Mouse (Mus musculus): Measurements from ENCODE around the gene Rap1gap2.

The Rap1gap2 gene

DNA sequence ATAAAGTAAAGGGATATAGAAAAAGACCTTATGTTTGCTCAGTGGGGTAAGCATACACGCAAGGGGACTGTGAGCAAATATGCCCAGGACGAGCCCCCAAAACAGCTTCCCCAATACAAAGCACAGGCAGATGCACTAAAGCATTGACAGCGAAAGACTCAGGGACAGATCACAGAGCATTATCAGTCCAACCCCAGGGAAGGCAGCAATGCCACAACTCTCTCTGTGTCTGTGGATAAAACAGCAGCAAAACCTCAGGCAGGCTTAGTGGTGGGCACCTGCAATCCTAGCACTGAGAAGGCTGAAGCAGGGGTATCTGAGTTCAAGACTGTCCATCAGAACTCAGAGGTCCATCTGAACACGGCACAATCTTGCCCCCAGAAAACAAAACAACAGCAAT lies 73.4 kb downstream of the Rap1gap2 start:
- DNase-seq (ENCODE audit: low spot score in 2 of 2): no peak

DNA sequence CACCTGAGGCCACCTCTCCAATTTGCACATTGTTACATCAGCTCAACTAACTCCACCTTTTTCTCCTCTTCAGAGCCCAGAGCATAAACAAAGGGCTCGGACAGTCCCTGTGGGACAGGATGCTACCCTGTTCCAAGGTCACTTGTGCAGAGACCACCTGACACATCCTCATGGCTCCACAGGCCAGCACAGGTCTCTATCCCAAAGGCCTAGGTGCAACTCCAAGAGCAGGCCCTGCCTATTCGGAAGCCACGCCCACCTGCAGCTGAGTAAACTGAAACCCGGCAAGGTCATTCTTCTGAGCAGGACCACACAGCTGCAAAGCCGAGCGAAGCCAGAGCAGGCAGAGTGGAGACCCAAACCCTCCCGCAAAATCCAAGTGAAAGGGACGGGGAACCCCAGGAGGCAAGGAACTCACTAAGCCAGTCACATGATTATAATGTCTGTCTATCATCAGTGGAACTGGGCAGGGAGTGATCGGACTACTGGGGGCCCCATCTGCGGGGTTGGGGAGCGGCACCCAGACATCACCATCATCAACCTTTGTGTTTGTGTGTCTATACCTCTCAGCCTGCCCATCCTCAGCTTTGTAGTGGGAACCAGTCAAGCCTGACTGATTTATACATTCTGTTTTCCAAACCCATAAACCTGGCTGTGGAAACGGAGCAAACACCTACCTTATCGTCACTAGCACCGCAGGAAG lies 74.4 kb downstream of the Rap1gap2 start:
- no peak for DNase-seq (ENCODE audit: low spot score in 2 of 2)

DNA sequence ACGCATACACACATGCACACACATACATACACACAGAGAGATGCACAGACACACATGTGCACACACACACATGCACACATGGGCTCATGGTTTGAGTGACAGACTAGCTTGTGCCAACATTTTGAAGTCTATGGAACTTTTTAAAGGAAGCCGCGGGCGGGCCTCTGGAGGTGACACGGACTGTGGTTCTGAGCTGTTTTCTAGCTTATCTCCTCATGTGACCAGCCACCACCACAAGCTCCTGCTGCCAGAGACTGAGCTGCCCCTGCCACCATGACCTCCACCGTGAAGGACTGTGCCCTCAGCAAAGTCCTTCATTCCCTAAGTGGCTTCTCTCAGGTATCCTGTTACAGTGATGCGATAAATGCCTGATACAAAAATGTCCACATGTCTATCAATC lies 76.3 kb downstream of the Rap1gap2 start:
- no peak for DNase-seq (ENCODE audit: low spot score in 2 of 2)

DNA sequence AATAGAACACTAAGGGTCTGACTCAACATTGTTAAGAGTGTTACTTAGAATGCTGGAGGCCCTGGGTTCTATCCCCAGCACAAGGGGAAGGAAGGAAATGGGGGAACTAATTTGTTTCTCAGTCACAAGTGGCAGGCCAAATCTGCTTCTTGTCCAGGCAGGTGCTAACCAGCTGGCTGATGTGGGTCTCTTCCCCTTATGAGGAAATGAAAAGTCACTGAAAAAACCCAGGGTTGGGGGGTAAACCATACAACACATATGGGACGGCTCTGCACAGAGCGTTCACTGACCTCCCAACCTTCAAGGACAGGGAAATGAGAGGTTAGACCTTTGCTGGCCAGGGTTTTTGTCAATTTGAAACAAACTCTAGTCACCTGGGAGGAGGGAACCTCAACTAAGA lies 77.7 kb downstream of the Rap1gap2 start:
- no peak for DNase-seq (ENCODE audit: low spot score in 2 of 2)

DNA sequence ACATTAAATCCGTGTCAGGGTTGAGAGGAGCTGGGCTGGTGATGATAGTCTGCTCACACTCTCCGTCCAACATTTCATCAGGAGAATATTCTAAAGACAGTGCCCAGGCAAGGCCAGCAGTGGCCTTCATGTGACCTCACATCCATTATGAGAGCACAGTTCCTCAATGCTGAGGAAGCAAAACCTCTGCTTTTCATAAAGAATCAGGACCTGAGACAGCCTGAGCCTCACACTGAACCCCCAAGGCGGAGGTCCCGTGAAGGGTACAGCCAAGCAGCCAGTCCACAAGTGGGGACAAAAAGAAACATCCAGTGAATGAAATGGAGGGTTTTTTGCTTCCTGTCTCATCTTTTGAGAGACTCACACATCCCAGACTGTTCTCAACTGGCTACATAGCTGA lies 78.3 kb downstream of the Rap1gap2 start:
- no peak for DNase-seq (ENCODE audit: low spot score in 2 of 2)

DNA sequence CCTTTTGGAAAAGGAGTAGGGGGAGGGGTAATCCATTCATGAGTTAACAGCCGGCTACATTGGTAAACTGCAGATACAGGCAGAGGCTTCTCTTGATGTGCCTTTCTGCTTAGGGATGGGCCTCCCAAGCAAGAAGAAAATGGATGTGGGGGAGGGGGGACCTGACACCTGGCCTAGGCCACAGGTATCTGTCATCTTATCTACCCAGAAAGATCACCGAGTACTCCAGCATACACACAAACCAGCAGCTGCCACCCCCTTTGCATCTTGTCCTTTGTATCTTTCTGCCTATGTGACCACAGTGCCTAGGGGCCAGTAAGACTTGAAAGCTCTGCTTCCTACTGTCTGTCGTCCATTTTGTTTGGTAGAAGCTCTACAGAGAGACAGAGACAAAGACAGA lies 79.0 kb downstream of the Rap1gap2 start:
- no peak for DNase-seq (ENCODE audit: low spot score in 2 of 2)

DNA sequence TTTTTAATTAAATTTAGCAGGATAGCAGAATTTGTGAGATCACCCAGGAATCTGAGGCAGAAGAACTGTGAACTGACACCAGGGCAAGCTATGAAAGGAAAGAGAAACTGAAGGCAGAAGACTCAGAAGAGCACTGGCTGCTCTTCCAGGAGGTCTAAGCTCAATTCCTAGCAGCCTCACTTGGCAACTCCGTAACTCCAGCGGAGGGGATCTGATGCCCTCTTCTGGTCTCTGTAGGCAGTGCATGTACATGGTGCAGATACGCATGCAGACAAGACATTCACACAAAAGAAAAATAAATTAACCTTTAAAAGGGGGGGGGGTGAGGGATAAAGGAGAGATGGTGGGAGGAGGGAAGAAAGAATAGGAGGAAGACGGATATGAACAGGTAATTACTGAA lies 80.9 kb downstream of the Rap1gap2 start:
- DNase-seq (ENCODE audit: low spot score in 2 of 2): peak; percentile 53 to 73

DNA sequence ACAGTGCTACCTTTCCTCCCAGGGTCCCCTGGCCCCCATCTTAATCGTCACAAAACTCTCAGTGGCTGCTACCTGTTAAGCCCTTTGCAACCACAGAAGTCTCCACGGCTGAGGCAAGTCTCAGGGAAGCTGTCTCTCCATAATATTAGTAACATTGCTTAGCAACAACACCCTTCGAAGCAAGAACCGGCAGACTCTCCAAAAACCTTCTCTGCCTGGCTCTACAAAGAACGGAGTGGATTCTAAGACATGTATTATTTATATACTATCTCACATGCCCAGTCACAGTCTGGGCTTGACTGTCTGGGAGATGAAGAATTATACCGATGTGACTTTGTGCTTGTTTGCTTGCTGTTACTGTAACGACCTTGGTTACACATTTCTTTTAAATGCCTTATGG lies 83.2 kb downstream of the Rap1gap2 start:
- no peak for DNase-seq (ENCODE audit: low spot score in 2 of 2)

DNA sequence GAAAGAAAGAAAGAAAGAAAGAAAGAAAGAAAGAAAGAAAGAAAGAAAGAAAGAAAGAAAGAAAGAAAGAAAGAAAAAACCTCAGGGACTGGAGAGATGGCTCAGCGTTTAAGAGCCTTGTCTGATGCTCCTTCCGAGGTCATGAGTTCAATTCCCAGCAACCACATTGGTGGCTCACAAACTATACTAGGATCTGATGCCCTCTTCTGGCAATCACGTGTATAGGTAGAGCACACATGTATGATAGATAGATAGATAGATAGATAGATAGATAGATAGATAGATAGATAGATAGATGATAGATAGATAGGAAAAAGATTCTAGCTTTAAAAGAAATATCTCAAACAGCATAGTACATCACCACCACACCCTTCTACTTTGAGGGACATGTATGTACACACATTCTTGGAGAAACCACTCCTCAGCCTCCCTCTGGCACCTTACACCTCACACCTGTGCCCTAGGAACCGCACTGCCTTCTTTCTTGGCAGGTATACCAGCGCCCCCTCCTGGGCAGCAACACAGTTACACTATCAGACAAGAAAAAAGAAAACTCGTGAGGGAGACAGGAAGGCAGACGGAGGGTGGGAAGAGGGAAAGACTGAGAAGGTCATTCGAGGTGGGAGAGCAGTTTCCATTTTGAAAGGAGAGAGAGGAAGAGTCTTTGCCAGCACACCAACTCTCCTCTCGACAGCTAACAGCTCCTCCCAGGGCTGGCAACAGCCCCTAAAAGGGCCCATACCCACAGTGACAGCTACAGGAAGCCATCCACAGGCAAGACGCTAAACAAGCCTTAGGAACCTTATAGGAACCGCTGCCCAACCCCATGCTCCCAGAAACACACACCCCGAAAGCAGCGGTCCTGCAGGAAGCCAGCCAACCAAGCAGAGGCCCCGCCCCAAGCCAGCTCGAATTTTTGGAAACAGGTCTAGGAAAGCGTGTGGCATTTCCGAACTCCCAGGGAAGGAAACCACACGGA lies 84.2 kb downstream of the Rap1gap2 start:
- peak in 1 of 2 experiments; percentile 26 for DNase-seq (ENCODE audit: low spot score in 2 of 2)

DNA sequence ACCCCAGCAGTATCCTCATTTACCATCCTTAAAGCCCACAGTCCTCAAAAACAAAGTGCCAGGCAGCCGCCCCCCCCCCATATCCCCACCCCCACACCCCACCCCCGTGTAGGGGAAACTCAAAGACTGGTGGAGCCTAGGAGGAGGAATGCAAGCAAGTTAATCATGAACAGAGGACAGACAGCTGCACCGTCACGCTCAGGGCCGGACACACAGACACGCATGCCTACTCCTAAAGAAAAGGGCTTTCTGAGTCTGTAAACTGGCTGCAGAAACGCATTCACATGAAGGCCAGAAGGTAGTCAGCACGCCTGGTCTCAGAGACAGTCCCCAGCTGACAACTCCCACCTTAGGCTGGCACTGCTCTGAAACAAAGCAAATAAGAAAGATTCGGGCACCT lies 85.1 kb downstream of the Rap1gap2 start:
- no peak for DNase-seq (ENCODE audit: low spot score in 2 of 2)

DNA sequence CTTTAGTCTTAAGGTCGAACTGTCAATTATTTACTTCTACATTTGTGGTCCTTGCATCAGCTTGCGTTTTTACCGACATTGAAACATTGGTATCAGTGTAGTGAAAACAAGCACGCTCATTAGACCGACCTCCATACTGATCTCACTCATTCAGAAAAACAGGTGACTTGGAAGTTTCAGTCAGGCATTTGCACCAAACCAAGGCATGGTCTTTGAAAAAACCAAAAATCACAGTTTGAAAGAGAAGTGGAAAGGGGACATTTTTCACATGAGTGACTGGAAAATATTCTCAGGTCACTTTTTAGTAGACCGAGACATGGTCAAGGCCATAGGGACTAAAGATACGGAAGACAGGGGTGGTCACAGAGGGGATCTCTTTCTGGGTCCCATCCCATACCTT lies 85.5 kb downstream of the Rap1gap2 start:
- no peak for DNase-seq (ENCODE audit: low spot score in 2 of 2)

DNA sequence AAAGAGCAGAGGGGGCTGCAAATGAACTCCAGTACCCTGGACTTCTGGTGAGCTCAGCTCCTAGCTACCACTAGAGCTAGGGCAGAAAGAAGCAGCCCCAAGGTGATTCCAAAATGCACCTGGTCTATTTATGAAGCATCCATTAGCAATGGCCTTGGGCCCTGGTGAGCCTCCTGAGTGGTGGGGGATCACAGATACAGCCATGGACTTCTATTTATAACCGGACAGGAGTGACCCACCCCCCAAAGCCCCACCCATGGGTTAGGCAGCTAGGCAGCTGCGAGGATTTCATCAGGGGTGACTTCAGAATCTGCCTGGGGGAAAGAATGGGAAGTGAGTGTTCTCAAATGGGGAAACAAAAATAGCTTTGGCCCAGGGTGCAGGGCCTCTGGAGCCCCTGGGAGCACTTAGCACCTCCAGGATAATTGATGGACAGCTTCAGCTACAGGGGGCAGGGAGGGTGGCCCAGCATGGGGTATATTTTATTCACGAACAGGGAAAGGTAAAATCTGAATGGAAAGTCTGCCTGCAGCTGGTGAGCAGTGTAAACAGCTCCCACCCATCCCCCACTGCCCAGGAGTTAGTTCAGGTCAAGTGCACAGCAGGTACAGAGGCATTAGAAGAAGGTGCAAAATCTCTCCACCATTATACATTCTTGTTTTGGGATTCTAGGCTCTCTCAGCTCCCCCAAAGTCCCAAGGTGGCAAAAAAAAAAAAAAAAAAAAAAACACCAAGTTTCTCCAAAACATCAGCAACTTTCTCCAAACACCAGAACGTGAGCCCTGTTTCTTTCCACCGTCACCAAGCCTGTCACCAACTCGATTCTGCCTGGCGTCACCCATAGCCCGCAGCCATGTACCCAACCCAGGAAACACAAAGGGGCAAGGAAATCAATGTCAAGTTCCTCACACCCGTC lies 86.4 kb downstream of the Rap1gap2 start:
- DNase-seq (ENCODE audit: low spot score in 2 of 2): no peak

DNA sequence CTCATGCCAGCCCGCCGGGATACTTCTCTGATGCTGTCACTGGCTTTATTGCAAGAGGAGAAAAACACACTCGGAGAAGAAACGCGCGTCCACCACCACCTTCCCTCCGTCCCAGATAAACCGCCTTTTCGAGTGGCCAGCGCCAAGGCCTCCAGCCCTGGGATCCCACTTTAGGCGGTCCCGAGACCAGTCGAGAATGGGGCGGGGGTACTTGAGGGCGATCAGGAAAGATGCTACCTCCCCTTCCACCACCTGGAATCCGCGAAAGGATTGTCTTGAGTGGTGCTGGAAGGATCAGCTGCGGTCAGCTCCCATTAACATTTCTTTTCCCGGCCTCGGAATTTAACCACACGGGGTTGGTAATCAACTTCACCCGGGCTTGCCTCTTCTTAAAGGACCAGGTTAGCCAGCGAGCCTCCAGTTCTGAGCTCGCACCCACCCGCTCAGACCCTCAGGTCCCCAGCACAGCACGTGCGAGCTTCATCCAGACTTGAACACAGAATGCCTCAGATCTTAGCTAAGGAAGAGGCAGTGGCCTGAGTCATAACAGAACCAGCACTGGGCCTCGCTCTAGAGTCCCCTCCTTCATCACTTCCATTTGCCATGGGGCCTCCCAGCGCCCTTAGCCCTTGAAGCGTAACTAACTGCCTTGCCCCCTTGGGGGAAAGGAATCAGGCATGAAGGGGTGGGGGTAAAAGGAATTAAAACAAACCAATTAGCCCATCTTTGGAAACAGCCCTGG lies 87.3 kb downstream of the Rap1gap2 start:
- DNase-seq (ENCODE audit: low spot score in 2 of 2): no peak

DNA sequence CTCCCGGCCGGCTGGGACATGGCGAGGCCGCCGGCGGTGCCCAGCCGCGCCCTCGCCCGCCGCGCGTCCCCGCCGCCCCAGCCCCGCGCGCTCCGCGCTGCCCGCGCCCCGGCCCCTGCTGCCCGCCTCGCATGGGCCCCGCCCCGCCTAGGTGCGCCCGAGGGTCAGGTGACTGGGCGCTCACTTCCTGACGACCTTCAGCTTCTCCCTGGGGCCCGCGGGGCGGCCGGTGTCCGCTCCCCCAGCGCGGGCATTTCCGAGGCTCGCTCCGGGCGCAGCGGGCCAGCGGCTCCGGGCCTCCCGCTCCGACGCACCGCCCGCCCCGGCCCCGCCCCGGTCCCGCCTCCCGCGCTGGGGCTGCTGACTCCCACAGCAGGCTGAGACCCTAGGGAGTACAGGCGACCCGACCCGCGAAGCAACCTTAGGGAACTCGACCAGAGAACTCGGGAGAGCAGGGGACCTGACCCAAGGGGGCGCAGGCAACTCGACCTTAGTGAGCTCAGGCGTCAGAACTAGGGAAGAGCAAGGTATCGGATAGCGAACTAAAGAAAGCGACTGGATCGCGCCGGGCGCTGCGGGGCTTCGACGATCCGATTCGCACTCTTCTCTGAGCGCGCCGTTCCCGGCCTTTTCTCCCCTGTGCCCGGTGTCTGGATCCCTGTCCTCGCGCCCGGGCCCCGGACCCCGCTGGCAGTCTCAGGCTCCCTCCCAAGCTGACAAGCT lies 88.1 kb downstream of the Rap1gap2 start:
- peak in 1 of 2 experiments; percentile 34 for DNase-seq (ENCODE audit: low spot score in 2 of 2)

DNA sequence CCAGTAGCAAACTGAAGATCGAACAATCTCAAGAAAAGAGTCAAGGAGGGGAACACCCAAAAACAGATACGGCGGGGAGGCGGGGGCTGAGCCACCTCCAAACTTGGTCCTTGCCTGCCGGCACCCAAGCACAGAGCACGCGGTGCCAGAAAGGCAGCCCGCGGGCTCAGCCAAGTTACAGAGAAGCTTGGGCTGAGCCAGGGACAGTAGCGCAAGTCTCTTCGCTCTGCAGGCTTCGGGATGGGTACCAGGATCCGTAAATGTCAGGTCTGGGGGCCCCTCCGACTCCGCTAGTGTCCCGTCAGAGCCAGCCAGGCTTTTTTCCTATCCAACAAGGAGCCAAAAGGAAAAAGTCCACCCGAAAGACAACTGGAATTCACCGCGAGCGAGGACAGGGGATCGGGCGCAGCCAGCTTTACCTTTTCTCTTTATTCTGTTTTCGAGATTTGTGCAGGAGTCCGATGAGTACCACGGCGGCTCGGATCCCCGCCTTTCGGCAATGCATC lies 88.7 kb downstream of the Rap1gap2 start:
- DNase-seq (ENCODE audit: low spot score in 2 of 2): peak in 1 of 2 experiments; percentile 31

DNA sequence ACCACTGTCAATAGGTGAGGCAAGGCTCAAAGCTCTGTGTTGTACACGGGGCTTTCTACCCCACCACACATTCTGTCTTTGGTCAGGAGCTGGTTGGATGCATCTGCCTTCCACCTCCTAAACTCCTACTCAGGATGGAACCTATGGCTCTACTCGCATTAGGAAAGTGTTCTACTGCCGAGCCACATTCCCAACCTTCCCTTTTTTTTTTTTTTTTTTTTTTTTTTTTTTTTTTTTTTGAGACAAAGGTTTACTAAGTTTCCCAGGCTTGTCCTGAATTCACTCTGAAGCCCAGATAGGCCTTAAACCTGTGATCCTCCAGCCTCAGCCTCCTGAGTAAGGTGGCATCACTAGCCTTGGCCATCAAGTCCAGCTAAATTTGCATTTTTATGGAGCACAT lies 90.5 kb downstream of the Rap1gap2 start:
- DNase-seq (ENCODE audit: low spot score in 2 of 2): no peak

DNA sequence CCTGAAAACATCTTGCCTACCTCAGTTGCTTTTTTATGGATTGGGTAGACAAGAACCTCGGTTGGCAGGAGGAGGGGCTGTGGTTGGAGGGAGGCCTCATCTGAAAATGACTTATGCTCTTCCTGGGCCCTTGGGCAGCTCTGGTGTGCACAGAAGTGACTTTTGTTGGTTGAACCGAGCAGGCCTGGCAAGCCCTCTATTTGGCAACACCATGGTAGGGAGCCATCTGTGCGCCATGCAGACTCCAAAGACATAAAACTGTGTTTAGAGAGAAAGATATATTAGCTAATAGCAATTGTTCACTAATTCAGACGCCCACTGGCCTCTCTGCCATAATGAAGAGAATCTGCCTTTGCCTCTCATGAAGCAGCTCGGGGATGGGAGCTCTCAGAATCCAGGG lies 94.6 kb downstream of the Rap1gap2 start:
- peak in 1 of 2 experiments; percentile 10 for DNase-seq (ENCODE audit: low spot score in 2 of 2)

DNA sequence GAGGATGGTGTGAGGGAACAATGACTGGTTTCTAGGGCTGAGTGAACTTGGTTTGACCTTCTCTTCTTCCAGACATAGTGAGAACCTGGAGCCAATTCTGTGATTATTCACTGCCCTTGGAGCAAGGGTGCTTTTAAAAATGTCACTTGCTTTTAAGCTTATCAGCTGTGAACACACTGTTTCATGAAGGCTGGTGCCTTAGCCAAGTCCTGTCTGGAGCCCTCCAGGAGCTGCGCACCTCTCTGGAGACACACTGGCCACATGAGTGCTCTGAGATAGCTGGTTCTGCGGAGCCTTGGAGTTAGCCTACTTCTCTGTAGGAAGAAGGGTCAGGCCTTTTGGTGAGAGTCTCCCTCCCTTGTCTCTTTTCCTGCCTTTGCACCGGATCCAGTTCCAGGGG lies 95.7 kb downstream of the Rap1gap2 start:
- no peak for DNase-seq (ENCODE audit: low spot score in 2 of 2)

DNA sequence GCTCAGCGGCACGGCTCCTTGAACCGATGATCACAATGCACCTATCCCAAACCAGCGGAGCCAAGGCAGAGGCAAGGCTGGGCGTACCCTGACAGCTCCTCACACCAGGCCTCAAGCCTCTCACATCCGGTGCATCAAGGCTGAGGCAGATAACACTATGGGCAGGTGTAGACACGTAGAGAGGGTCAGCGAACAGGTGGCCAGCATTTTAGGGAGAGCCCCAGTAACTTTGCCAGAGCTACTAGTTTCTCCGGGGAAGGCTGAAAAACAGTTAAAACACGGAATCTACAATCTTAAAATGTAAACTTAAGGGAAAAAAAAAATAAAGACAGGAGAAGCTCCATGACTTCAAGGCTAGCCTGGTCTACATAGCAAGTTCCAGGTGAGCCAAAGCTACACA lies 98.1 kb downstream of the Rap1gap2 start:
- DNase-seq (ENCODE audit: low spot score in 2 of 2): no peak

DNA sequence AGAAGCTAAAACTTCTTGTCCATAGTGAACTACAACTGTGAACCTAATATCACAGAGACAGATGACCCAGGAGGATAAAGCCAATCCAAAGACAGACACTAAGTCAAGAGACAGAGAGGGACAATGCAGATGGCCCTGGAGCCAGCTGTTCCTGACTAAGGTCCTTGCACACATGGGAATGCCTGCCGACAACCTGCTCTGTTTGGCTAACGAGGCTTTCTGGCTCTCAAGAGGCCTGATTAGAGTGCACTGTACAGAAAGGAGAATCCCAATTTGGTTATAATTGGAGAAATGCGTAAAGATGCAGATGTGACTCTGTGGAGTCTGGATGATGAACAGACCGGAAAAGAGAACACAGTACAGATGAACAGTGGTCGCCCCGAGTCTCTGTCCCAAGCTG lies 104.4 kb downstream of the Rap1gap2 start:
- DNase-seq (ENCODE audit: low spot score in 2 of 2): no peak

Measured in cerebellum, postnatal 4 days (tissue).